Mouse (Mus musculus) embryonic facial prominence, embryonic 11.5 days (tissue): Measurements from ENCODE around the gene Gsc. TPM values are rescaled to one million over a fixed set of nuclear protein-coding genes. Genes with fewer than 3 reads are reported as not detected.

Experiments
- ATAC-seq: fragments of 200-750 bp; cut with Nextera tagmentation; replicated peaks from 2 replicates; pipeline ENCODE4 v1.8.0; 2017; ENCODE audit warnings: low read depth; ENCODE audit not compliant: insufficient number of reproducible peaks, low FRiP score, low TSS enrichment
- DNase-seq: peaks from one replicate; pipeline ENCODE4 v3.0.0-alpha.2; 2015; ENCODE audit warnings: low spot score
- H3K27ac ChIP-seq: fragments of 300-500 bp; sonication (generic); replicated peaks from 2 replicates; pipeline ENCODE4 v1.5.1; 2014; ENCODE audit warnings: mild to moderate bottlenecking, low read depth, low read length, control low read depth
- H3K27me3 ChIP-seq: fragments of 300-500 bp; sonication (generic); 2 replicates; pipeline ENCODE4 v1.6.1; 2014; ENCODE audit warnings: mild to moderate bottlenecking, low read length, moderate library complexity, mixed read lengths; ENCODE audit not compliant: control insufficient read depth, insufficient read depth
- H3K36me3 ChIP-seq: fragments of 300-500 bp; sonication (generic); replicated peaks from 2 replicates; pipeline ENCODE4 v1.6.1; 2014; ENCODE audit warnings: low read depth, mild to moderate bottlenecking, low read length, moderate library complexity, mixed read lengths; ENCODE audit not compliant: control insufficient read depth, insufficient read depth
- H3K4me1 ChIP-seq: fragments of 300-500 bp; sonication (generic); 2 replicates; pipeline ENCODE4 v1.6.1; 2014; ENCODE audit warnings: low read length, mixed read lengths; ENCODE audit not compliant: control insufficient read depth, insufficient read depth
- H3K4me2 ChIP-seq: fragments of 300-500 bp; sonication (generic); 2 replicates; pipeline ENCODE4 v1.6.1; 2014; ENCODE audit warnings: low read depth, mild to moderate bottlenecking, control low read depth, low read length, moderate library complexity
- H3K4me3 ChIP-seq: fragments of 300-500 bp; sonication (generic); 2 replicates; pipeline ENCODE4 v1.5.1; 2014; ENCODE audit warnings: low read depth, low read length, control low read depth
- H3K9ac ChIP-seq: fragments of 300-500 bp; sonication (generic); replicated peaks from 2 replicates; pipeline ENCODE4 v1.6.1; 2014; ENCODE audit warnings: mild to moderate bottlenecking, control low read depth, low read length
- H3K9me3 ChIP-seq: fragments of 300-500 bp; sonication (generic); replicated peaks from 2 replicates; pipeline ENCODE4 v1.6.1; 2016; ENCODE audit warnings: mild to moderate bottlenecking, low read length, inconsistent platforms, mixed read lengths; ENCODE audit not compliant: control insufficient read depth
- WGBS: fragments of 180-500 bp; shearing (Covaris S2); extraction: QIAGEN DNeasy Blood & Tissue Kit; methylation state at CpG from one replicate; pipeline ENCODE4 v1.1.7; 2014; 5-methylcytosine and 5-hydroxymethylcytosine counted together
- polyA plus RNA-seq: library from polyadenylated mRNA; unstranded; fragments of >200 nt; fragmentation: Nextera tagmentation; extraction: Ambion mirVana; gene quantifications from 2 replicates; pipeline ENCODE4 v1.2.1, GENCODE M21; 2014

Gsc gene
- polyA plus RNA-seq, 1 experiment from 2014 or later = 34.6 TPM

GRCm38 (mm10) chr12:104477501-104477900 lies 4.4 kb upstream of the Gsc start:
- H3K4me2 ChIP-seq = no peak overlapping the region
- no peaks in the 10 kb centered on the region; the same call in 1 of the 2 replicates for H3K4me1 ChIP-seq
- WGBS = 2% methylated on average over 7 of the region's 7 CpGs
- no peaks in the 10 kb centered on the region for H3K36me3 ChIP-seq
- H3K4me3 ChIP-seq = no peak overlapping the region
- DNase-seq (peak; percentile 35), ATAC-seq (no peak)
- 0 out of 2 replicates have a peak, but pooled peaks cover 2% of the 10 kb centered on the region for H3K9me3 ChIP-seq
- peaks cover 15% of the 10 kb centered on the region for H3K27me3 ChIP-seq
- no peak overlapping the region for H3K9ac ChIP-seq
- H3K27ac ChIP-seq = no peak overlapping the region

GRCm38 (mm10) chr12:104477066-104477465 lies 3.9 kb upstream of the Gsc start:
- H3K4me2 ChIP-seq = peak overlapping the region; percentile 11; the same call in 1 of the 2 replicates
- 0 out of 2 replicates have a peak, but pooled peaks cover under 1% of the 10 kb centered on the region for H3K9me3 ChIP-seq
- WGBS = under 1% methylated on average over 12 of the region's 12 CpGs
- no peak overlapping the region for H3K27ac ChIP-seq
- peaks cover under 1% of the 10 kb centered on the region; the same call in 1 of the 2 replicates for H3K4me1 ChIP-seq
- no peak overlapping the region for H3K4me3 ChIP-seq
- no peak overlapping the region for H3K9ac ChIP-seq
- no peaks in the 10 kb centered on the region for H3K36me3 ChIP-seq
- peaks cover 17% of the 10 kb centered on the region for H3K27me3 ChIP-seq
- ATAC-seq (no peak), DNase-seq (peak; percentile 48)

GRCm38 (mm10) chr12:104475946-104476345 lies 2.8 kb upstream of the Gsc start:
- no peak overlapping the region; the same call in 1 of the 2 replicates for H3K4me3 ChIP-seq
- no peak overlapping the region for H3K27ac ChIP-seq
- no peaks in the 10 kb centered on the region for H3K9me3 ChIP-seq
- H3K4me2 ChIP-seq = peak overlapping the region; percentile 14; the same call in 1 of the 2 replicates
- peaks cover 28% of the 10 kb centered on the region for H3K27me3 ChIP-seq
- H3K4me1 ChIP-seq = peaks cover 2% of the 10 kb centered on the region; the same call in 1 of the 2 replicates
- ATAC-seq = no peak
- H3K36me3 ChIP-seq = no peaks in the 10 kb centered on the region
- peak; percentile 49 for DNase-seq
- 1% methylated on average over 21 of the region's 21 CpGs for WGBS
- H3K9ac ChIP-seq = peak overlapping the region; percentile 26; the same call in 1 of the 2 replicates

- peak overlapping the region; percentile 54; the same call in 1 of the 2 replicates for H3K9ac ChIP-seq
- peak; percentile 30 for DNase-seq
These were observed 2.0 kb upstream of the Gsc start for GRCm38 (mm10) chr12:104474881-104475740.

GRCm38 (mm10) chr12:104474191-104474871 lies 1.2 kb upstream of the Gsc start:
- peaks cover 2% of the 10 kb centered on the region; the same call in 1 of the 2 replicates for H3K4me1 ChIP-seq
- WGBS = under 1% methylated on average over 42 of the region's 42 CpGs
- H3K27ac ChIP-seq = peak overlapping the region; percentile 1; the same call in 1 of the 2 replicates

More at GRCm38 (mm10) chr12:104474881-104475740, 2.0 kb upstream of the Gsc start:
- H3K4me2 ChIP-seq = peak overlapping the region; percentile 83
- H3K9me3 ChIP-seq = no peaks in the 10 kb centered on the region
- peaks cover 31% of the 10 kb centered on the region for H3K27me3 ChIP-seq
- no peak for ATAC-seq
- H3K27ac ChIP-seq = no peak overlapping the region
- H3K4me3 ChIP-seq = peak overlapping the region; percentile 65
- peaks cover 2% of the 10 kb centered on the region; the same call in 1 of the 2 replicates for H3K4me1 ChIP-seq
- under 1% methylated on average over 22 of the region's 22 CpGs for whole genome bisulfite sequencing
- no peaks in the 10 kb centered on the region for H3K36me3 ChIP-seq

GRCm38 (mm10) chr12:104473492-104473891 lies 362 bp upstream of the Gsc start:
- peaks cover 29% of the 10 kb centered on the region for H3K27me3 ChIP-seq
- H3K4me3 ChIP-seq = peak overlapping the region; percentile 65
- no peaks in the 10 kb centered on the region for H3K9me3 ChIP-seq
- ATAC-seq = no peak
- DNase-seq = no peak
- H3K36me3 ChIP-seq = no peaks in the 10 kb centered on the region
- H3K4me2 ChIP-seq = peak overlapping the region; percentile 83
- H3K27ac ChIP-seq = peak overlapping the region; percentile 1; the same call in 1 of the 2 replicates
- under 1% methylated on average over 16 of the region's 18 CpGs for WGBS
- peaks cover 2% of the 10 kb centered on the region; the same call in 1 of the 2 replicates for H3K4me1 ChIP-seq
- H3K9ac ChIP-seq = peak overlapping the region; percentile 23

More at GRCm38 (mm10) chr12:104474191-104474871, 1.2 kb upstream of the Gsc start:
- ATAC-seq (no peak), DNase-seq (peak; percentile 44)
- Histone ChIP-seq H3K27me3 (peaks cover 33% of the 10 kb centered on the region), H3K9ac (peak overlapping the region; percentile 54), H3K9me3 (no peaks in the 10 kb centered on the region), H3K36me3 (no peaks in the 10 kb centered on the region), H3K4me3 (peak overlapping the region; percentile 65), H3K4me2 (peak overlapping the region; percentile 83)

- H3K9ac ChIP-seq = peak overlapping the region; percentile 84
- 1% methylated on average over 25 of the region's 25 CpGs for WGBS
- peak; percentile 40 for DNase-seq
These were observed 958 bp downstream of the Gsc start for GRCm38 (mm10) chr12:104472218-104472525.

More at GRCm38 (mm10) chr12:104472218-104472525, 958 bp downstream of the Gsc start:
- Histone ChIP-seq H3K9me3 (no peaks in the 10 kb centered on the region), H3K4me1 (peaks cover 4% of the 10 kb centered on the region; the same call in 1 of the 2 replicates), H3K36me3 (no peaks in the 10 kb centered on the region), H3K27ac (peak overlapping the region; percentile 87), H3K4me3 (peak overlapping the region; percentile 65), H3K4me2 (peak overlapping the region; percentile 83), H3K27me3 (peaks cover 22% of the 10 kb centered on the region)
- ATAC-seq = no peak
